Mouse (Mus musculus): ENCODE data around the gene Zfyve19. TPM values are rescaled to one million over a fixed set of nuclear protein-coding genes. Genes with fewer than 3 reads are reported as not detected.

Zfyve19 gene
- polyA plus RNA-seq, 1 experiment from 2014 or later = 59.3 TPM

DNA sequence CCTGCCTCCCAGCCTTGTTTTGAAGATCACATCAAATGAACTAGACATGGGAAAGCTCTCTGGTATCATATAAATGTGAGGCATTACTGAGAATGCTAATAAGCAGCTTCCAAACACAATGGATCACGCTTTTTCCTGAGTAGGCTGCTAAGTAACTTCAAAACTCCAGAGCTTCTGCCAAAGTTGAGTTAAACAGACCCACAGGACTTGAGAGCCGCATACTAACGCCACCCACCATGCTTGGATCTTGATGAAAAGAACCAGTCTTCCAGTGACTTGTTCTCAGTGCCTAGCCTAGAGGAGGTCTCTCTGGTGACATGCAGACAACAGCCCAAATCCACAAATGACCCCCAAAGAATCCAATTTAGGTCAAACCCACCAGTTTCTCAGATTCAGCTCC, 9.5 kb upstream of the Zfyve19 start:
- WGBS = 74% methylated on average over 3 of the region's 3 CpGs
- H3K4me2 ChIP-seq (replicated peaks) = no peak overlapping the region
- no peaks in the 10 kb centered on the region for H3K36me3 ChIP-seq
- H3K27ac ChIP-seq = no peak overlapping the region
- H3K4me1 ChIP-seq (replicated peaks) = 0 out of 2 replicates have a peak, but pooled peaks cover 10% of the 10 kb centered on the region
- no peaks in the 10 kb centered on the region for H3K9me3 ChIP-seq
- no peak overlapping the region for H3K9ac ChIP-seq
- no peak overlapping the region for H3K4me3 ChIP-seq (replicated peaks)
- ATAC-seq = no peak
- no peaks in the 10 kb centered on the region for H3K27me3 ChIP-seq (replicated peaks)

DNA sequence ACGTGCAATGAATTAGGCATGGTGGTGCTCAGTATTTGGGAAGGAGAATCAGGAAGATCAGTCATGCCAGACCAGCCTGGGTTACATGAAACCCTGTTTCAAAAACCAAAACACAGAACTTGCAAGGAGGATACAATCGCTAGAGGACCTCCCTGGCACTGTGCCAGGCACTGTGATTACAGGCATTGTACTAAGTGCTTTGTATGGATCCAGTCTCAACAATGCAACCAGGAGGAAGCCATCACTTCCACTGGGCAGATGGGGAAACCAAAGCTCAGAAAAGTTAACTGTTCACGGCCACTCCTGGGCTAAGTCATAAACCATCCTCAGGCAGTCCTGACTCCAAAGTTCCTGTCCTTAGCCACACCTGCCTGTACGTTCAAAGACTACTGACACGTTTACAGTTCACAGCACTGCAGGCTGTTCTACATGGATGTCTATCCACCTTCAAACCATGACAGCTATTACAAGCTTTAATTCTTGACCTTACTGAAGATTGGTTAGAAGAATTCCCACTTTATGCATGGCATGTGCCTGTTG, 5.4 kb upstream of the Zfyve19 start:
- Histone ChIP-seq H3K27me3 (replicated peaks) (no peaks in the 10 kb centered on the region), H3K9me3 (no peaks in the 10 kb centered on the region), H3K36me3 (no peaks in the 10 kb centered on the region), H3K9ac (no peak overlapping the region), H3K4me2 (replicated peaks) (no peak overlapping the region), H3K4me3 (replicated peaks) (no peak overlapping the region), H3K27ac (no peak overlapping the region), H3K4me1 (replicated peaks) (0 out of 2 replicates have a peak, but pooled peaks cover 10% of the 10 kb centered on the region)
- 32% methylated on average over 5 of the region's 5 CpGs for whole genome bisulfite sequencing
- ATAC-seq = peak; percentile 78

DNA sequence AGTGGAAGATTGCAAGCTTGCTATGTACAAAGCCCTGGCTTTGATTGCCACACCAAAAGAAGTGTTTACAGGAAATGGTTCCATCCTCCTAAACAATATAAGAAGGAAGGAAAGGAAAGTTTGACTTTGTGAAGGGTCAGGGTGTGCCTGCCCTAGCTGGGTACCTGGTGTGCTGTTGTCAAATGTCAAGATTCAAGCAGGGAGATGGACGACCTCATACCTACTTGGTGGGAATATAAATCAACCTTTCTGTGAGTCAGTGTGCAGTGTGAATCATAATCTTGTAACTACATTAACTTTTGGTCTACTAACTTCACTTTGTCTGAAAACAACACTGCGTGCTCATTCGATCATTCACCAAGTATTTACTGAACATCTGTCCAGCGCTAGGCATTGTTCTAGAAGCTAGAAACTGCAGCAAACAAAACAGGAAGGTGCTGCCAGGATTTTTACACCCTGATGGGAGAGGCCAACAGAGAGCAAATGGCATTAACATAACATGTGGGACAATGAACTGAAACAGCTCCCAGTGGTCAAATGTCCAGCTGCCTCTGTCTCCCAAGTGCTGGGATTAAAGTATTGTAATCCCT, 4.5 kb upstream of the Zfyve19 start:
- Histone ChIP-seq H3K27me3 (replicated peaks) (no peaks in the 10 kb centered on the region), H3K9me3 (no peaks in the 10 kb centered on the region), H3K4me3 (replicated peaks) (no peak overlapping the region), H3K4me1 (replicated peaks) (0 out of 2 replicates have a peak, but pooled peaks cover 10% of the 10 kb centered on the region), H3K9ac (no peak overlapping the region), H3K27ac (no peak overlapping the region), H3K4me2 (replicated peaks) (no peak overlapping the region), H3K36me3 (no peaks in the 10 kb centered on the region)
- ATAC-seq = no peak
- WGBS = 70% methylated on average over 4 of the region's 4 CpGs

DNA sequence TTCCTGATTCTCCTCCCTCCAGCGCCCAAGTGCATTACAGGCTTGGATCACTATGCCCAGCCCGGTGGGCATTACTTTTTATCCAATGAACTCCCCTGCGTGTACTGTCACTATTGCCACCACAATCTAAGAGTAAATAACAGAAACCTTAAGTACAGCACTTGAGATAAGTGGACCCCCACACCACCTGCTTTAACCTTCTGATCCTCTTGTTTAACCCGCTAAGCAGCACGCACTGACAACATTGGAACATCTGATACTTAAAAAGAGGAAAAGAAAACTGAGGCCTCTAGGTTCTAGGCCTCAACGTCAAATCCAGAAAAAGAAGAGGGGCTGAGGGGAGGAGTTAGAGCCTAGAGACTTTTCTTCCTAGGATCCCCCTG, 465 bp upstream of the Zfyve19 start:
- Histone ChIP-seq H3K9ac (peak overlapping the region; percentile 72), H3K4me1 (replicated peaks) (peaks cover 17% of the 10 kb centered on the region; the same call in 1 of the 2 replicates), H3K4me3 (replicated peaks) (peak overlapping the region; percentile 77), H3K27ac (peak overlapping the region; percentile 92), H3K36me3 (peaks cover 15% of the 10 kb centered on the region), H3K4me2 (replicated peaks) (peak overlapping the region; percentile 68), H3K9me3 (no peaks in the 10 kb centered on the region), H3K27me3 (replicated peaks) (no peaks in the 10 kb centered on the region)
- WGBS = 15% methylated on average over 6 of the region's 6 CpGs
- ATAC-seq = peak; percentile 2; the same call in 1 of the 2 replicates

DNA sequence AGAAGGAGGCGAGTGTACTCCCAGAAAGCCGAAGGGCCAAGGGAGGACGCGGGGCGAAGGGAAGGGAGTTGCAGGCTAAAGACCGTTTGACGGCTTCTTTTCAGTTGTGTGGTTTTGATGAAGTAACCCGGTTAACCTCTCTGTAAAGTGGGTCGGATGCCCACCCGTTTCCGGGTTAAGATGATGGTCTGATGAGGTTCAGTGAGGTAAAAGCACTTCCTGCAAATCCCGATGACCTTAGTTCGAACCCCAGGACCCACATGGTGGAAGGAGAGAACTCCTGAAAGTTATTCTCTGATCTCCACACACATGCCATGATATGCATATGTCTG, 725 bp downstream of the Zfyve19 start:
- H3K4me3 ChIP-seq (replicated peaks) = peak overlapping the region; percentile 77
- H3K27me3 ChIP-seq (replicated peaks) = no peaks in the 10 kb centered on the region
- H3K27ac ChIP-seq = peak overlapping the region; percentile 49; the same call in 1 of the 2 replicates
- no peaks in the 10 kb centered on the region for H3K9me3 ChIP-seq
- H3K36me3 ChIP-seq = peaks cover 15% of the 10 kb centered on the region
- ATAC-seq = peak; percentile 23; the same call in 1 of the 2 replicates
- under 1% methylated on average over 13 of the region's 13 CpGs for WGBS
- H3K4me2 ChIP-seq (replicated peaks) = peak overlapping the region; percentile 54
- H3K4me1 ChIP-seq (replicated peaks) = peaks cover 8% of the 10 kb centered on the region; the same call in 1 of the 2 replicates
- peak overlapping the region; percentile 83 for H3K9ac ChIP-seq

DNA sequence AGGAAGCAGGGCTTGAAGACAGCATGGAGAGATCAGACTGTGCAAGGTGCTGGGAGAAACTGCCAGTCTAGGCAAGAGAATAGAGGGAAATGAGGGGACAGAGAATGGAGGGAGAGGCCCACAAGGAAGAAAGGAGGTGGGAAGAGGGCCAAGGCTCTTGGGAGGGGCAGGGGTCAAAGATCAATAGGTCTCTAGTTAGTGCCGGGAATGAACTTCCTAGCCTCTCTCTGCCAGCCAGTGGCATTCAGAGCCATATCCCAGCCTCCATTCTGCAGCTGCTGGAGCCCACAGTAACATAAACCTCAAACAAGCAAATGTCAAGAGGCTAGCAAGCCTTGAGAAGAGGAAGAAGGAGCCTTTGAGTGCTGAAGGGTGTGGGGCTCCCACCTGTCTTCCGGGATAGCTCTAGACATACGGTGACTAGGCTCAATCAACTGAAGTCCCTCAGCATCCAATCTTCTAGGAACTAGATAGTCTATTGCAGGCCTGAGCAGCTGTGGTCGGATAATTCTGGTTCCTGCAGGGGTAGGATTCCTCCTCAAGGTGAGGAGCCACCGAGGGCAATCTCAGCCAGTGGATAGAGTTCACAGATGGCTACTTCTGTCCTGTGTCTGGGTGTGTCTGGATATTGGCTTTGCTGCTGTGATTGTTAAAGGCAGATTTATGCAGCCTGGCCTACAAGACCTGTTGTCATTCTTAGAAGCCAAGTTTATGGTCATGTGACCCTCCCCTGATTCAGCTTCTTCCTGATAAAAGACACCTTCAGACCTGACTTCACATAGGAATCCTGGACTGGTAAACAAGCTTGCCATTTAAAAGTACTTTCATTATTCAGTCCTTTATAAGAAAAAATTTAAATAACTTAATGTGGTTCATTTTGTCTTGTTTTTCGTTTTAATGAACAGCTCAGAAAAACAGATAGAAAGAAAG, 21.6 kb downstream of the Zfyve19 start, which contains the start of gene Ppp1r14d:
TSS of gene Ppp1r14d (minus strand) at position 132 of the 930 bp plus-strand sequence.
- Histone ChIP-seq H3K36me3 (no peaks in the 10 kb centered on the region), H3K27ac (peak within 1 kb of the TSS; percentile 80), H3K9ac (no peak within 1 kb of the TSS), H3K27me3 (replicated peaks) (no peaks in the 10 kb centered on the region), H3K4me2 (replicated peaks) (peak within 1 kb of the TSS; percentile 31), H3K4me1 (replicated peaks) (no peaks in the 10 kb centered on the region), H3K9me3 (no peaks in the 10 kb centered on the region), H3K4me3 (replicated peaks) (no peak within 1 kb of the TSS; the same call in 1 of the 2 replicates)
- ATAC-seq = peak; percentile 81
- 51% methylated on average over 6 of the region's 6 CpGs for WGBS

DNA sequence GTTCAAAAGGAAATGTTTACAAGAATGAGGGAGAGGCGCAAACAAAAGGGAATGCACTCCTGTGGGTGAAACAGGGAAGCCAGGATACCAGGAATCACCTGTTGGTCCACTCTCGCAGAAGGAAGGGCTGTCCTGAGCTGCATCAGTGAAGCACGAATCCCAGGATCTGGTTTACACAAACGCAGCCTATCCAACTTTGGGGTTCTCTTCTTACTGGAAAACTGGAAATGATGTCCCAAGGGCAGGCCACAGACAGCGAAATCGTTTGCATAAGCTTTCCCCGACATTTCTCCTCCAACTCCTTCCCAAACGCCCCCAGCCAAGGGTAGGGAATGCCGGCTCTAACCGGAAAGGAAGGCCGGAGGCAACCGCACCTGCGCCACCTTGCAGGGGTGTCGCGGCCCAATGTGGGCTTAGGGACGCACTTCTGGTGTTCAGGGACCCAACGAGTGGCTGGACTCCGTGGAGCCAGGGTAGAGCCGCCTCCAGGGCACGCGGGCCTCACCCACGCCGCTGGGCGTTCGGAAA, 28.3 kb downstream of the Zfyve19 start:
- 5% methylated on average over 25 of the region's 25 CpGs for WGBS
- no peaks in the 10 kb centered on the region for H3K9me3 ChIP-seq
- peak overlapping the region; percentile 51 for H3K4me3 ChIP-seq (replicated peaks)
- peaks cover 15% of the 10 kb centered on the region for H3K4me1 ChIP-seq (replicated peaks)
- H3K36me3 ChIP-seq = no peaks in the 10 kb centered on the region
- ATAC-seq = peak; percentile 42
- H3K4me2 ChIP-seq (replicated peaks) = peak overlapping the region; percentile 82
- peak overlapping the region; percentile 74 for H3K9ac ChIP-seq
- peak overlapping the region; percentile 90 for H3K27ac ChIP-seq
- peaks cover 35% of the 10 kb centered on the region for H3K27me3 ChIP-seq (replicated peaks)

DNA sequence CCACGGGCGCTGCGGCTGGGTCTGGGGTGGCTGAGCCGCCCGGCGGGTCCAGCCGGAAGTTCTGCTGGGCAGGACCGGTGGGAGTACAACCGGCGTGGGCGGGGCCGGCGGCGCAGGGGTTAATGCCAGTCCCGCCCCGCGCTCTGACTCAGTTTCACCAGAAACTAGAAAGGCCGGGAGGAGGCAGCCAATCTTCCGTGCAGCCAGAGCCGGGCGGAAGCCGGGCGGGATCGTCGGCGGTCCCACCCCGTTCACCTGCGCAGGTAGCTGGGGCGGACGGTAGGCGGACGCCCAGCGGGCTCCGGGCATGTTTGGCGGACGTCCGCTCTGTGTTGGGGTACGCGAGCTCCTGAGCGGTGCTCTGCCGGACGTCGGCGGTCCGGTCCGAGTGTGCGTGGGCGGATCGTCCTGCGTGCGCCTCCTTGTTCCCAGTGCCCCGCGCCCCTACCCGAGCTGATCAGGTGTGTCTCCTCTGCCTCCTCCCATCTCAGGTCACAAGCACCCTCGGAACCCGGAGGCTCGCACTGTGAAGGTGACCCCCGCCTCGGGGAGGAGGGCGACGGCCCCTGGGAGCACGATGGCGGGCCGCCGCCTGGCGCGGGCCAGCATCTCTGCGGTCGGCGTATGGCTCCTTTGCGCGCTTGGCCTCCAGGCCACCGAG, 28.9 kb downstream of the Zfyve19 start, which contains the start of gene Spint1:
TSS of gene Spint1 (plus strand) at position 153 of the 661 bp plus-strand sequence.
- Histone ChIP-seq H3K4me2 (replicated peaks) (peak within 1 kb of the TSS; percentile 82), H3K9ac (peak within 1 kb of the TSS; percentile 74), H3K36me3 (no peaks in the 10 kb centered on the region), H3K4me3 (replicated peaks) (peak within 1 kb of the TSS; percentile 51), H3K27ac (peak within 1 kb of the TSS; percentile 90), H3K9me3 (no peaks in the 10 kb centered on the region), H3K27me3 (replicated peaks) (peaks cover 35% of the 10 kb centered on the region), H3K4me1 (replicated peaks) (peaks cover 17% of the 10 kb centered on the region)
- ATAC-seq = peak; percentile 75
- WGBS = under 1% methylated on average over 73 of the region's 73 CpGs

DNA sequence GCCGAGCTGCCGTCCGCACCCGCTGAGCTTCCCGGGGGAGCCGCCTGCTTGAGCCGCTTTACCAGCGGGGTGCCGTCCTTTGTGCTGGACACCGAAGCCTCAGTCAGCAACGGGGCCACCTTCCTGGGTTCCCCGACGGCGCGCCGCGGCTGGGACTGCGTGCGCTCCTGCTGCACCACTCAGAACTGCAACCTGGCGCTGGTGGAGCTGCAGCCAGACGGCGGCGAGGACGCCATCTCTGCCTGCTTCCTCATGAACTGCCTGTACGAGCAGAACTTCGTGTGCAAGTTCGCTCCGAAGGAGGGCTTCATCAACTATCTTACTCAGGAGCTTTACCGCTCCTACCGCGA, 29.4 kb downstream of the Zfyve19 start:
- peak; percentile 10; the same call in 1 of the 2 replicates for ATAC-seq

DNA sequence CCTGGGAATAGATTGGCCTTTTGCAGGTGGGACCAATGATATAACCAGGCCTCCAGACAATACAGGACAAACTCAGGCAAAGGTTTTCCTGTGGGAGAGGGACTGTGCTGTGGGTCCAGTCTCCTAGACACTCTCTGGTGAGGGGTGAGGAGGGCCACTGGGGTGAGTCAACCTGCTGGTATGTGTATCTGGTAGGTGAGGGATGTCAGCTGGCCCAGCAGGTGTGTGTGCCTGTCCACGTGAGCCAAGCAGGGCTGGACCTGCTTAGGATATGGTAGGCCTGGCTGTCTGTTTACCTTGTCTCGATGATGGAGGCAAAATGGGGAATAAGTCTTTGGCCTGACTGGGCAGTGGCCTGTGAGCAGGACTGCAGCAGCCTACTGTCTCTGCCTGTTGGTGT, 30.3 kb downstream of the Zfyve19 start:
- H3K27me3 ChIP-seq (replicated peaks) = peaks cover 35% of the 10 kb centered on the region
- no peaks in the 10 kb centered on the region for H3K36me3 ChIP-seq
- no peaks in the 10 kb centered on the region for H3K9me3 ChIP-seq
- peak overlapping the region; percentile 82 for H3K4me2 ChIP-seq (replicated peaks)
- WGBS = 52% methylated on average over 2 of the region's 2 CpGs
- H3K9ac ChIP-seq = peak overlapping the region; percentile 74; the same call in 1 of the 2 replicates
- peak overlapping the region; percentile 90 for H3K27ac ChIP-seq
- peaks cover 20% of the 10 kb centered on the region for H3K4me1 ChIP-seq (replicated peaks)
- peak overlapping the region; percentile 51 for H3K4me3 ChIP-seq (replicated peaks)
- ATAC-seq = peak; percentile 55

More for the DNA sequence above, 29.4 kb downstream of the Zfyve19 start:
- peak overlapping the region; percentile 82 for H3K4me2 ChIP-seq (replicated peaks)
- no peaks in the 10 kb centered on the region for H3K36me3 ChIP-seq
- peak overlapping the region; percentile 74 for H3K9ac ChIP-seq
- WGBS = 2% methylated on average over 31 of the region's 31 CpGs
- no peaks in the 10 kb centered on the region for H3K9me3 ChIP-seq
- peaks cover 17% of the 10 kb centered on the region for H3K4me1 ChIP-seq (replicated peaks)
- H3K4me3 ChIP-seq (replicated peaks) = peak overlapping the region; percentile 51
- peak overlapping the region; percentile 90 for H3K27ac ChIP-seq
- peaks cover 35% of the 10 kb centered on the region for H3K27me3 ChIP-seq (replicated peaks)

DNA sequence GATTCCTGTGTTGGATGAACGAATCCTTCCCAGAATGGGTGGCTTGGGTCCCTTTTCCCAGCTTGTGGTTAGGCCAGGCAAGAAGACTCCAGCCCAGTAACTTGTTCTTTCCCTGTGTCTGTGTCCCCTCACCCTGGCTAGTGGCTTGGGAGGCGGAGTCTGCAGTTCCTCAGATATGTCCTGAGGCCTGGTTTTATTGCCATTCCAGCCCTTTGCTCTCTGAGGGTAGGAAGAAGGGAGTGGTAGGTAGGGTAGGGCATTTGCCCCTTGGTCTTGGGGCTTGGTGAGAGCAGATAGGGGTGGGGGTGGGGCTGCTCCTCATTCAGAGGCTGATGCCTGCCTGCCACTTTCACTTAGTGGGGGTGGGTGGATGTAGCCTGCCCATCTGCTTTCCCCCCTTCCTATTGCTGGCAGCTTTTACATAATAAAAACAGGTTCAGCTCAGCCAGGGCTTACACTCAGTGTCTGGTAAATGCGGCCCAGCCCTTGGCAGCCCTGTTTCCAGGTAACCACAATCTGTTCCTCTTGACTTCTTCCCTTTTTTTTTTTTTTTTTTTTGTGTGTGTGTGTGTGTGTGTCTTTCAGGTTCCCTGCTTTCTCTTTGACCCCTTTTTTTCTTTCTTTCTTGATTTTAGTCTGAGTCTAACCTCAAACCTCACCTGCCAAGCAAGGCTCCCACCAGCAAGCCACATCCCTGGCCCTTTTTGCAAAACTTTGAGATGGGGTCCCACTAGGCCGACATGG, 31.8 kb downstream of the Zfyve19 start:
- Histone ChIP-seq H3K9me3 (no peaks in the 10 kb centered on the region), H3K9ac (peak overlapping the region; percentile 2; the same call in 1 of the 2 replicates), H3K4me2 (replicated peaks) (peak overlapping the region; percentile 82), H3K27ac (peak overlapping the region; percentile 90), H3K4me3 (replicated peaks) (peak overlapping the region; percentile 51), H3K4me1 (replicated peaks) (peaks cover 20% of the 10 kb centered on the region), H3K27me3 (replicated peaks) (peaks cover 35% of the 10 kb centered on the region), H3K36me3 (no peaks in the 10 kb centered on the region)
- 51% methylated on average over 4 of the region's 4 CpGs for WGBS
- peak; percentile 85 for ATAC-seq
